Mouse (Mus musculus) ES-Bruce4 (cell line): Measurements from ENCODE around the gene Arhgap35. TPM values are rescaled to one million over a fixed set of nuclear protein-coding genes. Genes with fewer than 3 reads are reported as not detected.

Source experiments
- H3K27ac ChIP-seq: 2 replicates; pipeline ENCODE4 v1.5.1; 2012; ENCODE audit warnings: low read length, inconsistent platforms; ENCODE audit not compliant: insufficient read depth
- H3K27me3 ChIP-seq: 2 replicates; pipeline ENCODE4 v1.6.1; 2012; ENCODE audit warnings: mild to moderate bottlenecking, low read length, inconsistent platforms; ENCODE audit not compliant: control insufficient read depth, poor library complexity, insufficient read depth, severe bottlenecking
- H3K36me3 ChIP-seq: 2 replicates; pipeline ENCODE4 v1.6.1; 2012; ENCODE audit warnings: inconsistent platforms, mild to moderate bottlenecking, low read length, moderate library complexity; ENCODE audit not compliant: control insufficient read depth, poor library complexity, insufficient read depth, severe bottlenecking
- H3K4me1 ChIP-seq: one replicate; pipeline ENCODE4 v1.8.1; 2011; ENCODE audit warnings: low read length; ENCODE audit not compliant: control insufficient read depth, insufficient read depth
- H3K4me3 ChIP-seq: 2 replicates; pipeline ENCODE4 v1.5.1; 2011; ENCODE audit warnings: low read depth, mild to moderate bottlenecking, low read length
- H3K9ac ChIP-seq: 2 replicates; pipeline ENCODE4 v1.6.1; 2012; ENCODE audit warnings: low read depth, mild to moderate bottlenecking, inconsistent platforms; ENCODE audit not compliant: poor library complexity, severe bottlenecking
- H3K9me3 ChIP-seq: replicated peaks from 2 replicates; pipeline ENCODE4 v1.6.1; 2012; ENCODE audit warnings: mild to moderate bottlenecking, low read length, inconsistent platforms; ENCODE audit not compliant: control insufficient read depth, poor library complexity, insufficient read depth, severe bottlenecking
- CTCF ChIP-seq: IDR thresholded peaks from one replicate; pipeline ENCODE4 v1.8.1; 2011; ENCODE audit warnings: low read depth, low read length
- EP300 ChIP-seq: IDR thresholded peaks from 2 replicates; pipeline ENCODE4 v1.6.1; 2011; ENCODE audit warnings: low read depth, low read length; ENCODE audit not compliant: insufficient read depth
- POLR2A ChIP-seq: IDR thresholded peaks from one replicate; pipeline ENCODE4 v1.8.1; 2011; ENCODE audit warnings: low read length; ENCODE audit not compliant: insufficient read depth
- polyA plus RNA-seq: library from polyadenylated mRNA; stranded (reverse); fragments of >200 nt; gene quantifications from 2 replicates; pipeline ENCODE4 v1.2.4, GENCODE M21; 2011; ENCODE audit warnings: low read depth; ENCODE audit not compliant: missing spikeins, insufficient read depth, insufficient read length

Gene Arhgap35
- polyA plus RNA-seq, 1 experiment: 48.5 TPM

DNA sequence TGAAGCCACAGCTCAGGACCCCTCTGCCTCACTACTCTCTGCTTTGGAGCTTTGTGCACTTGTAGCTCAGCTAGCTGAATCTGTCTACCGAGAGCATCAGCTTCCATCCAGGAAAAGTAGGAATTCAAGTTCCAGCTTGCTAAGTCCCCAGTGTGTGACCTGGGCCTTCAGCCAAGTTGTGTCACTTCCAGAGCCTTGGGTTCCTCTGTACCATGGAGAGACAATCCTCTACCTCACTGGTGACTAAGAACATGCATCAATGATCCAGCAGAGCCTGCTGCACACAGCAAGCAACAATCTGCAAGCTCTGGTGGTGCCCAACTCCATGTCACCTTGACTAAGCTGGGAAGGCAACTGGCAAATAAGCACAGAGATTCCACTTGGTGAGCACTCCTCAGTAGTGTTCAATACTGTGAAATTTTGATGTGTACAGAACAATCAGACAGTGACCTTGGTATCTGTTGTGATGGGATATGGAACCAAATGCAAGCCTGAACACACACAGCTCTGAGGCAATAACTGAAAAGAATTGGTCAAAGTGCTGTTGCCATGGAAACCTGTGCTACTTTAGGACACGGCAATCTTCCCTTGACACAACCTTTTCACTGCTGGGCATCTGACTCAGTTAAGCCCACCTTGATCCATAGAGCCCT, 110.1 kb downstream of the Arhgap35 start:
- peaks cover 4% of the 10 kb centered on the region; the same call in 1 of the 2 replicates for H3K36me3 ChIP-seq
- TF ChIP-seq POLR2A (no peak), CTCF (no peak), EP300 (no peak)

DNA sequence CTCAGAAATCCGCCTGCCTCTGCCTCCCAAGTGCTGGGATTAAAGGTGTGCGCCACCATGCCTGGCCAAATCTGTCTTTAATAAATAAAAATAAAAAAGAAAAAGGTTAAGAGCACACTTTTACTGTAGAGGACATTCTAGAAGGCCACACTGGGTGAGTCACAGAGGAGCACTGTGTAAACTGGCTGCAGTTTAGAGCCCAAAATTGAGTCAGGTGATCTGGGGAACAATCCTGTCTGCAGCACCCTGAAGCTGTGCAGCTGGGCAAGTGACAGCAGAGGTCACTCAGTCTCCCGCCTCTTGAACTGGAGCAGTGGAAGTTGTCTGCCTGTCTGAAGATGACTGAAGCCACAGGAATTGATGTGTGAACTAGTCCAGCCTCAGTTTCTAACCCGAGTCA, 113.2 kb downstream of the Arhgap35 start:
- Histone ChIP-seq H3K4me3 (no peak overlapping the region), H3K36me3 (peaks cover 4% of the 10 kb centered on the region; the same call in 1 of the 2 replicates), H3K27me3 (no peaks in the 10 kb centered on the region), H3K27ac (no peak overlapping the region), H3K4me1 (no peaks in the 10 kb centered on the region), H3K9ac (no peak overlapping the region), H3K9me3 (no peaks in the 10 kb centered on the region)
- TF ChIP-seq POLR2A (no peak), CTCF (no peak), EP300 (no peak)

More for the DNA sequence above, 110.1 kb downstream of the Arhgap35 start:
- Histone ChIP-seq H3K27ac (no peak overlapping the region), H3K9me3 (no peaks in the 10 kb centered on the region), H3K4me3 (no peak overlapping the region), H3K27me3 (no peaks in the 10 kb centered on the region), H3K4me1 (no peaks in the 10 kb centered on the region), H3K9ac (no peak overlapping the region)

DNA sequence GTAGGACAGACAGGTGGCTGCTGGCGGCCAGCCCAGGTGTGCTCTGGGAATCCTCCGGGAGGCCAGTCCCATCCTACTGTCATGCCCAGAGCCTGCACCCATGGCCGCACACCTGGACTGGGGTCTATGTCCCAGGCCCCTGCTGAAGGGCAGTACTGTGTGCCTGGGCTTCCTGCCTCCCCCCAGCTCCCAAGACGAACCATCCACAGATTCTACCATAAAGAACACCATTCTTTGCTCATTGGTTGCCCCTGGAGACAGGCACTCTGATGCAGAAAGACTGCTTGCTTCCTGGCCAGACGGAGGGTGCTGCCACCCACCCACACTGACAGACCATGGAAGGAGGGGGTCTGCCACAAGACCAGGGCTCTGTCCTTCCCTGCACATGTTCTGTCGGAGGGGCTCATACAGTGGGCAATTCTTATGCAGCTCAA, 115.1 kb downstream of the Arhgap35 start:
- Histone ChIP-seq H3K4me3 (no peak overlapping the region), H3K27ac (no peak overlapping the region), H3K9ac (no peak overlapping the region), H3K27me3 (no peaks in the 10 kb centered on the region), H3K36me3 (no peaks in the 10 kb centered on the region; the same call in 1 of the 2 replicates), H3K9me3 (no peaks in the 10 kb centered on the region), H3K4me1 (no peaks in the 10 kb centered on the region)
- no peak for TF ChIP-seq POLR2A
- no peak for TF ChIP-seq CTCF
- TF ChIP-seq EP300: no peak

DNA sequence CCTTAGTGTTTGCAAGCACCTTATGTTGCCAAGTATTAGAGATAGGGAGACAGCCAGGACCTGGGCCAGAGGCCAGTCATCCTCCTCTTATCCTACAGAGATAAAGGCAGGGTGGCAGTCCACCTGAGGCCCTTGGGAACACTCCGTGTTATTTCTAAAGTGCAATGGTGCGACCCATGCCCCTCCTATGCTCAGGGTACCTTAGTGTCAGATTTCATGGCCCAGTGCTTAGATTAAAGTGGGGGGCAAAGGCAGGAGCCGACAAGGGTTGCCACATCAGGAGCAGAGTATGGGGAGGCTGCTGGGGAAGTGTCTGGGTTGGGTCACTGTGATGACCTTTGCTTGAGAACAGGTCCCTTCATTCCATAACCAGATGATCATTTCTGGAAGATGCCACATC, 118.5 kb downstream of the Arhgap35 start:
- no peaks in the 10 kb centered on the region for H3K9me3 ChIP-seq
- H3K36me3 ChIP-seq: no peaks in the 10 kb centered on the region; the same call in 1 of the 2 replicates
- no peak overlapping the region for H3K27ac ChIP-seq
- H3K9ac ChIP-seq: no peak overlapping the region
- TF ChIP-seq CTCF: no peak
- TF ChIP-seq POLR2A: no peak
- no peak for TF ChIP-seq EP300
- no peaks in the 10 kb centered on the region for H3K4me1 ChIP-seq
- H3K27me3 ChIP-seq: no peaks in the 10 kb centered on the region
- H3K4me3 ChIP-seq: no peak overlapping the region

- Histone ChIP-seq H3K4me1 (no peaks in the 10 kb centered on the region), H3K27me3 (no peaks in the 10 kb centered on the region)
These were observed 121.4 kb downstream of the Arhgap35 start for GRCm38 (mm10) chr7:16493361-16493760.

GRCm38 (mm10) chr7:16492211-16492610, 122.6 kb downstream of the Arhgap35 start:
- H3K36me3 ChIP-seq: no peaks in the 10 kb centered on the region; the same call in 1 of the 2 replicates
- H3K27me3 ChIP-seq: no peaks in the 10 kb centered on the region
- H3K9me3 ChIP-seq: no peaks in the 10 kb centered on the region
- H3K9ac ChIP-seq: no peak overlapping the region
- H3K4me1 ChIP-seq: no peaks in the 10 kb centered on the region
- no peak for TF ChIP-seq EP300
- TF ChIP-seq POLR2A: no peak
- no peak for TF ChIP-seq CTCF
- H3K4me3 ChIP-seq: no peak overlapping the region
- no peak overlapping the region for H3K27ac ChIP-seq

More at GRCm38 (mm10) chr7:16493361-16493760, 121.4 kb downstream of the Arhgap35 start:
- H3K36me3 ChIP-seq: no peaks in the 10 kb centered on the region; the same call in 1 of the 2 replicates
- no peak overlapping the region for H3K9ac ChIP-seq
- no peaks in the 10 kb centered on the region for H3K9me3 ChIP-seq
- no peak overlapping the region for H3K4me3 ChIP-seq
- H3K27ac ChIP-seq: no peak overlapping the region
- TF ChIP-seq POLR2A: no peak
- TF ChIP-seq EP300: no peak
- TF ChIP-seq CTCF: peak; percentile 39
